Mouse (Mus musculus) layer of hippocampus, adult 11-12 months (tissue): ENCODE data around the gene Macrod2.
A peak's percentile ranks its signal among the peaks of the same experiment; 100 is the strongest.

Experiments used
- DNase-seq: peaks from one replicate; pipeline ENCODE4 v3.0.0; 2022; ENCODE audit warnings: low spot score

Macrod2 gene

DNA sequence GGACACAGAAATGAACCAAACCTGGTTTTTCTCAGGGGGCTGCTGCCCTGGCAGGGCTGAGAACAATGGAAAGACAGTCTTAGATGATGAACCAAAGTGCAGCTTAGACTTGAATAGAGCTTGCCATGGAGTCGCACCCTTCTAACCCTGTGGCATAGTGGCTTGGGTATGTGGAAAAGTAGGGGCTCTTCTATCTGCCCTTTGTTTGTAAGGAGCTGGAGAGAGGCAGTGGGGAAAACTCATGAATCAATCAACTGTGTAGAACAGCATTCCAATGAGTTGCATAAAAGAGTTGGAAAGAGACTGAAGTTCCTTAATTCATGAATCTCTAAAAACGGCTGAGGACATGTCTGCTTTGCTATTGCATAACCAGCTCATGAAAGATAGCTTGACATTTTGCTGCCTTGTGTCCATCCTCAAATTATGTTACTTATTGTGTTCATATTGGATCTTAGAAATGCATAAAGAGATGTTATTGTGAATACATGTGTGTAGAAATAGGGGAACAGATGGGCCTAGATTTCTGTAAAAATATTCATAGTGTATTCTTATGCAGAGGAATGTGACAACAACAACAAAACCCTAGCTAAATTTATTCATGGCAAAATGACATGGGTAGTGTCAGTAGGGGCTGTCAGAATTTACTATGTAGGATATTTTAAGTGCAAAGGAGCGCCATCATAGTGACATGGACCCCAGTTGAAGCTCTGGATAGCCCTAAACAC lies 197.6 kb downstream of the Macrod2 start:
- DNase-seq = no peak

DNA sequence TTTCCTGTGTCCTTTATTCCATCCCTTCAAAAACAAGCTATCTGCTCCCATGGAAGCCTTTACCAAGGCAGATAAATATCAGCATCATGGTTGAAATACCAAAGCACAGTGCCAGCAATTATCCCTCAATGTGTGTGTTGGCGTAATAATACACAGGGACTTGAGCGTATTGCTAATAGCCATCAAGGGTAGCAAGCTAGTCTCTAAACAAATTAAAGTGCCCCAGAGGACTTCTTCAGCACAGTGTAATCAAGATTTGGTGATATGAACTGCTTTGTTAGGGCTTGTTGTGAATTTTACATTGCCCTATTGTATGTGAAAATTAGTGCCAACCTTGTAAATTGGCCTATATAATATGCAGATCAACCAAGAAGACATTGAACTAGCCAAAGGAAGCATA lies 201.8 kb downstream of the Macrod2 start:
- DNase-seq = no peak

- no peak for DNase-seq
Observed at GRCm38 (mm10) chr2:140615451-140615850, 220.3 kb downstream of the Macrod2 start.

DNA sequence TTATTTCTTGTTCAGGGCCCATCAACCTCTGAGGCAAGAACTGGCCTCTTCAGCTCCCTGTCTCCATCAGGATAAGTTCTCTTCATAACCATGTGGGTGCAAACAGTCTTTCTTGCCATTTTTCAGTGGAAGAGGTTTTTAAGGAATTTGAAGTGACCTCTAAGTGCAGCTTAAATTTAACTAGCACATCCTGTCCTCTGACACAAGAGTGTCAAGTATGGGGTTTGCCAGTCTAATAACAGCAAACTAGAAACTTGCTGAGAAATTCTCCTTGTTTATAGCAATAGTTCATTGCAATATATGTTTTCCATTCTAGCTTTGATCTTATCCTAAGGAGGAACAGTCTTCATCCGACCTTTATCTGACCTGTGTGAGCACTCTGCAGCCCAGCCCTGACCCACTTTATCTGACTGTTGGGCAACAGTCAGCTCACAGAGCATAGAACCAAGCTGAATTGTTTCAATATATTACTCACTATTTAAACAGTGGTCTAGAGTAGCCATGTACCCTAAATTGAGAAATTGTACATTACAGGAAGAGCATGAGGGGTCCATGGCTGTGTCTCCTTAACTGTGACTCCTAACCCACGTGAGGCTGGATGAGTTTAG lies 226.7 kb downstream of the Macrod2 start:
- DNase-seq = no peak

DNA sequence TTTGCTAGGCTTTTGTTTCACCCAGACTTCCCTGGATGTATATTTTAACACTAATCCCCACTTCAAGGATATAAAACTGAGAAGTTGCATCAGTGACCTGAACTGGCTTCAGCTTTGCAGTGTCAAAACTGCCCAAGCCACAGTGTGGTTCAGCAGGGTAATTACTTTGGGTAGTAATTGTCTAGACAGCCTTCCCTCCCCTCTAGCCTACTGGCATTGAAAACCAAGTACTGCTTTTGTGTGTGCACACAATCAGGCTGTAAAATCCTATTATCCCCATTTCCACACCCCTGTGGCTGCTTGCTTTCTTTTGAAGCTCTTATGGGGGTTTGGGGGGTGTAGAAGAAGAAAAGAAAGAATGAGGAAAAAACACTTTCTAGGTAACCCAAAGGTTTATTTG lies 258.4 kb downstream of the Macrod2 start:
- DNase-seq = no peak

GRCm38 (mm10) chr2:140653978-140654377 lies 258.9 kb downstream of the Macrod2 start:
- DNase-seq = no peak

DNA sequence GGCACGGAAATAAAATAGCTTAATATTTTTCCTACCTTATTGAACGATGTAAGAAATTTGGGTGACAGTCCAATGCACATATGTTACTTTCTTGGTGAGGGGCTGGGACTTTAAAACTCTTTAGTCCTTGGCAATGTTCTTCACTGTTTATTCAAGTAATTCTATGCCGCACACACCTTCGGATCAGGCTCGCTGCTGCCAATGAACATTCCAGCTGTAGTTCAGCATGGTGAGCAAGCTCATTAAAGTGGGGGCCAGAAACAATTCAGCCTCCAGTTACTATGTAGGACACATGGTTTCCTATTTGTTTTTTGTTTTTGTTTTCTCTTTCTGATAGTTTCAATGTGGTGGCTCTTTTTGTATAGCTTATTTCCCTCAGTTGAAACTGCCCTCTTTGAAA lies 267.6 kb downstream of the Macrod2 start:
- DNase-seq = no peak

DNA sequence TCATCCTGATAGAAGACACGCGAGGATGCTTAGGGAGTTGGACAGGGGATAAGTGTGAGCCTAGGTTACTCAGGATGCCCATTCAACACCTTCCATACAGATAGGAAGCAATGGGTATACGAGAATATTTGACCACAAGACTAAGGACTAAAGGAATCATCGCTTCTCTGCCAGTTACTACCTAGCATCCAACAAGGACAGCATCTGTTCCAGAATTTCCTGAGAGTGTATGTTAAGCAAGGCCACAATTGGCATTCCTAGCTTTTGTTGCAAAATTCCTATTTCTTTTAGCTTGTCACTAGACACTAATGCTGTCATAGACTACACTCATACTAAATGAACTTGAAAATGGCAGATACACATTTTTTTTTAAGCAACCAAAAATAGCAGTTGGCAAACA lies 269.3 kb downstream of the Macrod2 start:
- DNase-seq = no peak

GRCm38 (mm10) chr2:140666846-140667245 lies 271.7 kb downstream of the Macrod2 start:
- no peak for DNase-seq

DNA sequence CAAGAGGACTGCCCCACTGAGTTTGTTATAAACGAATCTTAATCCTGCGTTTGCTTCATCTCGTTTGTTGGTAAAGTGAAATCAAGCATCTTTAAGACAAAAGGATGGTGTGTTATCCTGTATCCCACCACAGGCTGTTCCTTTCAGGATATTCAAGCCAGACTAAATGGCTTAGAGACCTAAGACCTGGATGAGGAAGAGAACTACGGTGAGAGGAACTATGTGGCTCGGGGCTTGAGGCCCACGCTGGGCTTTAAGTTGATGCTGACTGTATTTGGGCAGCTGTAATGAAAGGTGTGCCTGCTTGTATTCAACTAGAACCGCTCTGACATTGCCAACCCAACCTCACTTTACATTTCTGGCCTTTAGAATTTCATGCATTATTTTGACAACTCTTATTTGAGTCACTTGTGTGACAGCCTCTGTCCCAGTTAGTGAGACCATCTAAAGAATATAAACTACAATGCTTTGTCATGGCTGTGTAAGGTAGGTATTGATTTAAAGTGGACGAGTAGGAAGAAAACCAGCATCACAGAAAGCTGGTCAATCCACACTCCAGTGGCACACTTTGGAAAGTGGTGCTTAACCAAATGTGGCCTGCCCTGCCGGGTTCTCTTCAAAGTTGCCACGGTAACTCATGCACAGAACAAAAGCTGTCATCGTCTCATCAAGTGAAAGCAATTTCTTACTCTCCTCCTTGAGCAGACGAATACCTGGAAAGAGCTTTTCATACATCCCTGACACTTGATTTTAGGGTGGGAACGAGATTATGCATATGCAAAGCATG lies 272.3 kb downstream of the Macrod2 start:
- no peak for DNase-seq

- peak; percentile 86 for DNase-seq
Observed at GRCm38 (mm10) chr2:140668311-140668710, 273.2 kb downstream of the Macrod2 start.

- no peak for DNase-seq
Observed at GRCm38 (mm10) chr2:140669081-140669480, 274.0 kb downstream of the Macrod2 start.

GRCm38 (mm10) chr2:140669786-140670185 lies 274.7 kb downstream of the Macrod2 start:
- DNase-seq = no peak

GRCm38 (mm10) chr2:140670457-140670856 lies 275.3 kb downstream of the Macrod2 start:
- peak; percentile 55 for DNase-seq

- peak; percentile 95 for DNase-seq
Observed at GRCm38 (mm10) chr2:140670963-140671702, 276.0 kb downstream of the Macrod2 start, which contains the start of gene Flrt3. Gene Flrt3, minus strand, starts transcription at chr2:140671469.

- no peak for DNase-seq
Observed at GRCm38 (mm10) chr2:140673466-140673865, 278.4 kb downstream of the Macrod2 start.

DNA sequence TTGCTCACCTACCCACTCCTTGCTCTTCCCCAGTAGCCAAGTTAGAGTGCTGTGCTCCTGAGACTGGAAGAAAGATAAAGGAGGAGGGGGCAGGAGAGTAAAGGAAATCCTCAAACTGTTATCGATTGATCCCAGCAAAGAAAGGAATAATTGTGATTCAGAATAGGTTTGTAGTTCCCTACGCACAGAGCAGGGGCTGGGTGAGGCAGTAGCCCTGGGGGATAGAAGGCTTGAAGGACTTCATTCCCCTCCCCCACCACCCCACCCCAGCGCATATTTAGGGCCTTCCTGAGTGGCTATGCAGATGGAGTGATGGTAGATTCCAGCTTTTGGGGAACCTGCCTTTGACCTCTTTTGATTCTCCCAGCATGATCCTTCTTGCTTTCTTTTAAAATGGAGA lies 281.6 kb downstream of the Macrod2 start:
- no peak for DNase-seq

DNA sequence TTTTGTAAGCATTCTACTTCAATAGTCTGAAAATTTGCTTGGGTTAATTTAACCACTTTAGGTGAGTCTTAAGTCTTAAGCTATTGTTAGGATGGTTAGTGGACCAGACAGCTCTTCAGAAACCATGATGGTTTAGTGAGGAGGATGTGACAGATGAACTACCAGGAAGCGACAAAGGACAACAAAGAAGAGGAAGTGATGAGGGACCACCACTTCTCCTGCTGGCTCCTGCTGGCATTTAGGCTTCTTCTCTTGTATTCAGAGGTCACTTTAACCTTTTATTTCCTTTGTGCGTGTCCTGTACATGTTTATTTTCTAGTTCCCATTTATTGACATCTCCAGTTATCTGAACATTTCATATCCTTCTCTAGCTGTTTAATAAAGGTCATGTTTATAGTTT lies 295.8 kb downstream of the Macrod2 start:
- no peak for DNase-seq

DNA sequence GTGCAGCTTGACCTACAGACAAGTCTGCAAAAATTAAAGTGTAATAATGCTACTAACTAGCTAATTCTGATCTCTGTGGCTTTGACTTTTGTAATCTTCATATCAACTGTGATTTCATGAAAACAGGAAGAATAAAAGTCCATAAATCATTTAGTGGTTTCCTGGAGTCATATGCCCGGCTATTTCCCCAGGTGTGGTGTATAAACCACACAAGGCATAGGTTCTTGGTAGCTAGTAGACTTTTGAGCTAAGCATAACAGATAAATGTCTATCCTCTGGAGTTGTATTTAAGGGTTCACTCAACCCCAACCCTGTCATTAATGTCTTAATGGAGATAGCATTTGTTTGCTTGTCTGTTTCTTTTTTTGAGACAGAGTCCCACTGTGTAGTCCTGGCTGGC lies 296.3 kb downstream of the Macrod2 start:
- no peak for DNase-seq

GRCm38 (mm10) chr2:140692461-140692860 lies 297.4 kb downstream of the Macrod2 start:
- DNase-seq = no peak

GRCm38 (mm10) chr2:140693845-140694244 lies 298.7 kb downstream of the Macrod2 start:
- no peak for DNase-seq

DNA sequence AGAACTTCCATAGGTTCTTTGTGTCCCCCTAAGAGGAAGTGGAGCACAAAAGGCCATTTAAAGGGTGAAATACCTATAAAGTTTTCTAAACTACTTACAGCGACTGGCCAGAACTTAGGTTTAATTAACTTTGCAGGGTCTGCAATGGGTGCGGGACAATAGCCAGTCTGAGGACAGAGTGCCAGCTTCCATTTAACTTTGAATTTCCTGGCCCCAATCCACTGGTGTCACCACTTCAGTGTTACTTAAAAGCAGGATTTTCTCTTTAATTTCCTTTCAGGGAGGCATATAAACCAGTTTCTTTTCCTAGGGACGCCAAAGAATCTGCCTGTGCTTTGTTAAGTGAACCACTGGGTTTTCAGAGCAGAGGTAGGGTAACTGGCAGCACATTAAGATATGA lies 303.5 kb downstream of the Macrod2 start:
- DNase-seq = no peak
